Mouse (Mus musculus): ENCODE data around the gene Olfr1361. TPM values are rescaled to one million over a fixed set of nuclear protein-coding genes. Genes with fewer than 3 reads are reported as not detected.

The Olfr1361 gene
- not detected in 3 replicates for total RNA-seq (2017)

DNA sequence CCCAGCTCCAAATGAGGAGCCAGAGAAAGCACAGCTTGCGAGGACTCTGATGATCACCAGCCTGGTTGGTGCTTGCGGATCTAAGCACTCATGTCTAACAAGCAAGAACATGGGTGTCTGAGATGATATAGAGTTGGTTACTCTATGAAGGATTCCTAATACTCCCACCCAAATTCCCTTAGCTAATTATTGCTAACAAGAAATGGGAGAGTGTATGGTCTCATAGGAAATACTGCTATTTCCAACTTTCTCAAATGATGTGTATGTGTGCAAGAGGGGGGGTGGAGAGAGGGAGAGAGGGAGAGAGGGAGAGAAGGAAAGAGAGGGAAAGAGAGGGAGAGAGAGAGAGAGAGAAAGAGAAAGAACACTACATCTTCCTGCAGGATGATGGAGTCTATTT is at the start of gene Olfr1361:
Gene Olfr1361, minus strand, starts transcription at position 101 of the 400 bp plus-strand sequence.
- ATAC-seq (replicated peaks; ENCODE audit: insufficient number of reproducible peaks, low FRiP score, low TSS enrichment, poor library complexity, severe bottlenecking), result no peak

DNA sequence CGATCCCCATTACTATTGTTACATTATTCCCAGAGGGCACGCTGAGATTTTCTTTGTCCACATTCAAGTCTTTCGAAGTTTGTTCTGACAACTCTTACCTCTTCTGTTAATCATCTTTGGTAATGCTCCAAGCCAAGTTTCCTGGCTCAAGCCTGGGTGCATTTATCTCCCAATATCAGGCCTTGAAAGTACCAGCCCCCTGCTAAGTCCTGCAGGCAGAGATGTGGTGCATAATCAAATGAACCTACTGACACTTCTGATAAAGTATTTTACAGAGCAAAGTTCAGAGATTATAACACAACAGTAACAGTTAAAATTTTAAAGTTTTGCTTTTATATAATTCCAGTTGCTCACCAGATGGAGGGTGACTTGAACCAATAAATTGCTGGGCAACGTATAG is 48.5 kb upstream of the Olfr1361 start:
- no peak for ATAC-seq (replicated peaks; ENCODE audit: insufficient number of reproducible peaks, low FRiP score, low TSS enrichment, poor library complexity, severe bottlenecking)

DNA sequence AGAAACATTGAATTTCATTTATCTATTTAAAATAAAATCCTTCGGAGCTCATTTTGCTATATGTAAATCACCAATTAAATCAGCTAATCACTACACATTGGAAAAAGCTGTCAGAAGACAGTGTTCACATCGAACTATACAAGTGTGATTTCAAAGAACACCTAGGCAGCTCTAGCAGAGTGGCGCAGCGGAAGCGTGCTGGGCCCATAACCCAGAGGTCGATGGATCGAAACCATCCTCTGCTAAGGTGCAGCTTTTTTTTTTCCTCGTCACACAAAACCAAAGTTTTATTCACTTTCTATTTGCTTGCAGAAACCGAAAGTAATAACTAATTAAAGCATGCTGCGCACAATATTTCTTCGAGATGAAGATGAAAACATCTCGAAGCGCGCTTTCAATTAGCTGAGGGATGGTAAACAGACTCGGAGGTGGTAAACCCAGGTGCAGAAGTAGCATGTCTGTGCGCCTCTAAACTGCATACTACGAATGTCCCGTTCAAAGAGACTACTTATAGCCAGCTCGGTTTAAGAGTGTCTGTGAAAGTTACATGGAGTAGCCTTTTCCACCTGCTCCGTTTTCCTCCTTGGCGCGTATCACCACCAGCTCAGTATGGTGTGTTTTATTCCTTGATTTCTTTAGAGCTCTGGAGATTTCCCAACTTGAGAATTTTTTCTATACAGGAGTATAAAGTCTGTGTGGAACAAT is 47.8 kb upstream of the Olfr1361 start:
- no peak for ATAC-seq (replicated peaks; ENCODE audit: insufficient number of reproducible peaks, low FRiP score, low TSS enrichment, poor library complexity, severe bottlenecking)

DNA sequence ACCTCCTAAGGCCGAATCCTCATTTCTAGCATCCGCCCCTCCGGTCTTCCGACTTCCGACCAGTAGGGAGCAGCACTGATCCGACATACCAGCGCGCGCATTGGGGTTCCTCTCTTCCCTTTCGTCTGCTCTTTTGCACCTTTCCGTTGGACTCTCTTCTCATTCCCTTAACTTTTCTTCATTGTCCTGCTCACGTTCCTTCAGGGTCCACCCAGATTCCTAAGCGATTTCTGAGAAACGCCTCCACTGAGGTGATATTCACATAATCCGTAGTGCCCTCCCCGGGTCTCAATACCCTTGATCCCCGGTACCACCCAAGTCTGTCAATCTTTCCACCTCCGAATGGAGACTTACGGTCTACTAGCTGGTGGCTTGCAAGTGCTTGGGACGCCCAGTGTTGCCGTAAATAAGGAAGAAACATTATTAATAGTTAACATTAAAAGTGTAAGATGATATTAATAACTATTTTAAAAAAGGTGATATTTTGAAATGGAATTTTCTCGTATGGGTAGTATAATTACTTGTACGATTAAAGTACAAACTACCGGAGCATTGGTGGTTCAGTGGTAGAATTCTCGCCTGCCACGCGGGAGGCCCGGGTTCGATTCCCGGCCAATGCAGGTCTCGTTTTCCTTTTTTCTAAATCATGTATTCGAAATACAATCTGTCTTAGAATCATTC is 47.0 kb upstream of the Olfr1361 start:
- peak; percentile 79 for ATAC-seq (replicated peaks; ENCODE audit: insufficient number of reproducible peaks, low FRiP score, low TSS enrichment, poor library complexity, severe bottlenecking)

DNA sequence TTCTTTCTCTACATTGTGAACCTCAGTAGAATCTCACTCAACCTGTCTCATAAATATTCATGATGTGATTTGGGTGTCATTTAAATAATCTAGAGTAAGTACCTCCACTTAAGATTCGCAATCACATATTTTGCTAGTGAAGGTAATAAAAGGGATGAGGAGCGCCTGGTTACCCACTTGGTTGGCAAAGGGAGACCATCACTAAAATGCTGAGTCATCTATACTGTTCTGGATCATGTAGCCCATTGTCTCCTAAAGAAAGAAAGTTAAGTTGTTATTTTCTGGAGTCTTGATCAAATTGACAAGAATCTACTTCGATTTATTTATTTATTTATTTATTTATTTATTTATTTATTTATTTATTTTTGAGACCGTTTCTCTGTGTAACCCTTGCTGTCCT is 43.5 kb upstream of the Olfr1361 start:
- ATAC-seq (replicated peaks; ENCODE audit: insufficient number of reproducible peaks, low FRiP score, low TSS enrichment, poor library complexity, severe bottlenecking), result no peak

DNA sequence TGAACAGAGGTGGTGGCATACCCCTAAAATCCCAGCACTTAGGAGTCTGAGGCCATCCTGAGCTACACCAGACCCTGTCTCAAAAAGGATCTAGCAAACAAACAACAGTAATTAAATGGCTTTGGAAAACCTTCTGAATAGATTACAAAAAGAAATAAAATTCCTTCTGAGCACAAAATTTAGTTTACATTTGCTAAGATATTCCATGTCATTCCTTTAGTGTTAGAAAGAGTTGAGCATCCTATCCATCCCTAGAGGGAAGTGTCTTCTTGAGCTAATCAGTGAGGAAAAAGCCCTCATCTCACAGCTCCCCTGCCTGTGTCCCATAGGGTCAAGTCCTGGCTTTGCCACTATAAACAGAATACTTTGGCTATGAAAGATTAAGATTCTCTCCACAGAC is 34.6 kb upstream of the Olfr1361 start, which contains the start of gene Olfr1359:
Gene Olfr1359, plus strand, starts transcription at position 301 of the 400 bp plus-strand sequence.
- ATAC-seq (replicated peaks; ENCODE audit: insufficient number of reproducible peaks, low FRiP score, low TSS enrichment, poor library complexity, severe bottlenecking), result no peak

DNA sequence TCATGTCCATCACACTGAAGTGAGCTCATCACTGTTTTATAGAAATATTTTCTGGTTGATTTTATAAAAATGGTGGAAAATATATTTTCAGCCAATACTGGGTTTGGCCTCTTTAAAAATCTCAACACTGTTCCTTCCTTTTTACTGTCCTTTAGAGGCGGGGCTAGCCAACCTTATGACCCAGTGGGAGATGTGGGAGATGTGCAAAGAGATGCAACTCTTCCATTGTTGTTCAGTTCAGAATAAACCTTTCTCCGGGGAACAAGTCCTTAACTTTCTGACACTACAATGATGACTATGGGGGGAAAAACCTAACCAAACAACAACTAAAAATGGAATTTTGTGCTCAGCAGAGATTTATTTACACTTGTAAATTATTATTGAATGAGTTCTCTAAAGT is 14.1 kb upstream of the Olfr1361 start, which contains the start of gene Olfr1360:
Gene Olfr1360, minus strand, starts transcription at position 101 of the 400 bp plus-strand sequence.
- ATAC-seq (replicated peaks; ENCODE audit: insufficient number of reproducible peaks, low FRiP score, low TSS enrichment, poor library complexity, severe bottlenecking), result no peak

DNA sequence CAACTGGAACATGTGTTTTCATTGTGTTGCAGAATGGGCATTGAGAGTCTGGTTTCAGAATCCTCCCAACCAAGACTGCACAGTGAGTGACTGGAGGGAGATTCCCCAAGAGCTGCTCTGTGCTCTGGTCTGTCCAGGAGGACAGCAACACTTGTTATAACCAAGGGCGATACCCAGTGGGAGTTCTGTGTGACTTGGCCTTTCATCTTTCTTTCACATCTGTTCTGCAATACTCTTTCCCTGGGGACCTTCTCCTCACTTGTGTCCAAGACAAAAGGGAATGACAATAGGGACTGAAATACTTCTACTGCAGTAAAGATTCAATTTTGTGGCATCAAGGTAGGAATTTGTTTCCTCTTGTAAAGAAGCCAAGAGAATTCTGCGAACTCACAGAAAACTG is 20.8 kb downstream of the Olfr1361 start, which contains the start of gene Olfr11:
Gene Olfr11, minus strand, starts transcription at position 101 of the 400 bp plus-strand sequence.
- ATAC-seq (replicated peaks; ENCODE audit: insufficient number of reproducible peaks, low FRiP score, low TSS enrichment, poor library complexity, severe bottlenecking), result no peak

DNA sequence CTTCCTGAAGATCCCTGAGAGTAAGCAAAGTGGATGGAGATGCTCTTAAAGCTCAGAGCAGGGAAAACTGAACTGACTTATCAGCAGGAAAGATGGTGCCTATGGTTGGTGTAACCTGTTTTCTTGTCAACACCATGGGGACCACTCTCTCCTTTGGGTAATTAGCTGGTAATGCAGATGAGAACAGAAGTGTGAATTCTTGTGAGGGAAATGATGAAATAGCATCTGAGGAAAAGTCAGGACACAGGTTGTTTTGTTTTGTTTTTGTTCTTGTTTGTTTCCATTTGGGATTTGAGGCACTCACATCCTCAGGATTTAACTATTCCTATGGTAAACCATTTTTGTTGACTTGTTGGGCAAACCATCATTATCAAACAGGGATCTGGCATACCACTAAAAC is 49.3 kb downstream of the Olfr1361 start, which contains the start of gene Olfr1362:
Gene Olfr1362, minus strand, starts transcription at position 101 of the 400 bp plus-strand sequence.
- ATAC-seq (replicated peaks; ENCODE audit: insufficient number of reproducible peaks, low FRiP score, low TSS enrichment, poor library complexity, severe bottlenecking), result no peak

Other genes starting within 250 kb of the Olfr1361 start
- 1.1 TPM in 1 of 3 replicates, not detected in the others for gene Pgbd1, start 222.3 kb downstream of the Olfr1361 start, total RNA-seq (2017)
- gene Zscan26, start 209.7 kb downstream of the Olfr1361 start, total RNA-seq (2017), result 33.0 to 51.1 TPM (median 36.4 TPM) in 3 replicates
- 0.76 to 0.97 TPM in 2 of 3 replicates, not detected in the other for gene Nkapl, start 194.9 kb downstream of the Olfr1361 start, total RNA-seq (2017)
- 1.6 TPM in 1 of 3 replicates, not detected in the others for gene Zkscan4, start 184.5 kb downstream of the Olfr1361 start, total RNA-seq (2017)
- gene Gm10065, start 183.9 kb downstream of the Olfr1361 start, total RNA-seq (2017), result not detected in 3 replicates
- 0.29 to 0.67 TPM (median 0.64 TPM) in 3 replicates for gene AK157302, start 168.2 kb downstream of the Olfr1361 start, total RNA-seq (2017)
- gene Gm11273, start 162.0 kb downstream of the Olfr1361 start, total RNA-seq (2017), result 2.5 to 3.8 TPM (median 2.7 TPM) in 3 replicates
- 2.4 to 8.3 TPM (median 3.2 TPM) in 3 replicates for gene Zkscan8, start 132.3 kb downstream of the Olfr1361 start, total RNA-seq (2017)
- not detected in 3 replicates for gene Olfr1366, start 120.6 kb downstream of the Olfr1361 start, total RNA-seq (2017)
- not detected in 3 replicates for gene Olfr1535, start 103.5 kb downstream of the Olfr1361 start, total RNA-seq (2017)
- gene Olfr1364, start 81.6 kb downstream of the Olfr1361 start, total RNA-seq (2017), result not detected in 3 replicates
- not detected in 3 replicates for gene Olfr1362, start 49.4 kb downstream of the Olfr1361 start, total RNA-seq (2017)
- not detected in 3 replicates for gene Olfr11, start 20.9 kb downstream of the Olfr1361 start, total RNA-seq (2017)
- gene Olfr1360, start 14.0 kb upstream of the Olfr1361 start, total RNA-seq (2017), result not detected in 3 replicates
- gene Olfr1359, start 34.7 kb upstream of the Olfr1361 start, total RNA-seq (2017), result not detected in 3 replicates
- 7.1 to 7.9 TPM in 2 of 3 replicates, not detected in the other for gene Hist1h2bl, start 52.8 kb upstream of the Olfr1361 start, total RNA-seq (2017)
- gene Hist1h2ai, start 53.0 kb upstream of the Olfr1361 start, total RNA-seq (2017), result 159 to 372 TPM (median 273 TPM) in 3 replicates
- gene Hist1h3h, start 54.3 kb upstream of the Olfr1361 start, total RNA-seq (2017), result 7.2 to 20.1 TPM (median 13.0 TPM) in 3 replicates
- 4.9 to 12.8 TPM (median 8.3 TPM) in 3 replicates for gene Hist1h2bm, start 58.7 kb upstream of the Olfr1361 start, total RNA-seq (2017)
- 8.3 to 34.5 TPM (median 21.9 TPM) in 3 replicates for gene Hist1h4j, start 71.7 kb upstream of the Olfr1361 start, total RNA-seq (2017)
- 57.7 to 141 TPM (median 135 TPM) in 3 replicates for gene Hist1h4k, start 87.1 kb upstream of the Olfr1361 start, total RNA-seq (2017)
- 46.9 to 83.1 TPM (median 55.4 TPM) in 3 replicates for gene Hist1h2ak, start 90.4 kb upstream of the Olfr1361 start, total RNA-seq (2017)
- 54.5 to 81.8 TPM (median 76.8 TPM) in 3 replicates for gene Hist1h2bn, start 90.7 kb upstream of the Olfr1361 start, total RNA-seq (2017)
- 74.2 to 131 TPM (median 93.8 TPM) in 3 replicates for gene Hist1h1b, start 117.2 kb upstream of the Olfr1361 start, total RNA-seq (2017)
- 8.6 to 11.4 TPM in 2 of 3 replicates, not detected in the other for gene Hist1h3i, start 120.0 kb upstream of the Olfr1361 start, total RNA-seq (2017)
- 15.0 to 50.0 TPM (median 36.2 TPM) in 3 replicates for gene Hist1h2an, start 123.8 kb upstream of the Olfr1361 start, total RNA-seq (2017)
- 5.2 to 12.6 TPM (median 8.0 TPM) in 3 replicates for gene Hist1h2bp, start 124.1 kb upstream of the Olfr1361 start, total RNA-seq (2017)
- 1.1 to 64.9 TPM (median 28.6 TPM) in 3 replicates for gene Hist1h2bq, start 146.8 kb upstream of the Olfr1361 start, total RNA-seq (2017)
- gene Hist1h2ao, start 147.1 kb upstream of the Olfr1361 start, total RNA-seq (2017), result 114 TPM in 1 of 3 replicates, not detected in the others
- gene Hist1h4m, start 148.4 kb upstream of the Olfr1361 start, total RNA-seq (2017), result 43.0 to 386 TPM (median 131 TPM) in 3 replicates
- 19.1 to 188 TPM (median 85.7 TPM) in 3 replicates for gene Hist1h4n, start 168.8 kb upstream of the Olfr1361 start, total RNA-seq (2017)
- gene Hist1h2ap, start 170.1 kb upstream of the Olfr1361 start, total RNA-seq (2017), result 9.0 to 155 TPM (median 73.9 TPM) in 3 replicates
- 18.5 to 55.6 TPM (median 45.1 TPM) in 3 replicates for gene Hist1h2br, start 170.4 kb upstream of the Olfr1361 start, total RNA-seq (2017)